Mouse (Mus musculus): ENCODE measurements around the gene Cog6.

- TF ChIP-seq CTCF (IDR thresholded peaks at IDR 0.05) = no peak
- TF ChIP-seq POLR2A (IDR thresholded peaks at IDR 0.05; ENCODE audit: insufficient read depth, low read depth, low read length) = no peak
Observed at GRCm38 (mm10) chr3:53039746-53040145, 22.7 kb upstream of the Cog6 start.

Data from heart, adult 2 months (tissue).